Mouse (Mus musculus) B cell, adult (primary cell): ENCODE measurements around the gene Ankle1. TPM values are rescaled to one million over a fixed set of nuclear protein-coding genes. Genes with fewer than 3 reads are reported as not detected.

ENCODE experiments used
- total RNA-seq: library from RNA; stranded (reverse); gene quantifications from 4 replicates; pipeline ENCODE4 v1.2.4, GENCODE M21; 2023; ENCODE audit not compliant: inconsistent age

Ankle1 gene
- total RNA-seq = 0.51 to 1.4 TPM (median 0.61 TPM) in 4 replicates

DNA sequence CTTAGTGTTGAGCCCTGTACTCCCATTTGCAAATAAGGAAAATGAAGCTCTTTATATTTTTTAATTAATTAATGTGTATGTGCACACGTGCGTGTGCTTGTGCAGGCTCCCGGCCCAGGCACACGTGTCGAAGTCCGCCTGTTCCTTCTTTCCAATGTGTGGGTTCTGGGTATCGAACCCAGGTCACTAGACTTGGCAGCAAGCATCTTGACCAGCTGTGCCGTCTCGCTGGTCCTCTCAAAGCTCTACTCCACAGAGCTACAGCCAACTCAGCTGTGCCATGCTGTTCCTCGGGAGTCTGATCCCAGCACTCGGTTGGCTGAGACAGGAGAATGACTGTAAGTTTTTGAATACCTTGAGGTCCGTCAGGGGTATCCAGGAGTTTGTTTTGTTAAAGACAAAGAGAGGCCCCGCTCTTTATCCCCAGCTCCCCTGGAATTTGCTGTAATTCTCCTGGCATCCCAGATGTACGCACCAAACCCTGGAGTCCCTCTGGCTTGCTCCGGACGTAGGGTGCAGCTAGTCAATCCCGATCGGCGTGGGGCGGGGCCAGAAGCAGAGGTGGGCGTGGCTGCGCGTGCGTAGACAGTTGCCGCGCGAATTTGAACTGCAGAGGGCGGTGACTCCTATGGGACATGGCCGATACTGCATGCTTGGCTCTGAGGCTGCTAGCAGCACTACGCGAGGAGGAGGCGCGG, at the start of gene Ankle1:
Gene Ankle1 (plus strand): TSS at position 610 of the 698 bp plus-strand sequence.

DNA sequence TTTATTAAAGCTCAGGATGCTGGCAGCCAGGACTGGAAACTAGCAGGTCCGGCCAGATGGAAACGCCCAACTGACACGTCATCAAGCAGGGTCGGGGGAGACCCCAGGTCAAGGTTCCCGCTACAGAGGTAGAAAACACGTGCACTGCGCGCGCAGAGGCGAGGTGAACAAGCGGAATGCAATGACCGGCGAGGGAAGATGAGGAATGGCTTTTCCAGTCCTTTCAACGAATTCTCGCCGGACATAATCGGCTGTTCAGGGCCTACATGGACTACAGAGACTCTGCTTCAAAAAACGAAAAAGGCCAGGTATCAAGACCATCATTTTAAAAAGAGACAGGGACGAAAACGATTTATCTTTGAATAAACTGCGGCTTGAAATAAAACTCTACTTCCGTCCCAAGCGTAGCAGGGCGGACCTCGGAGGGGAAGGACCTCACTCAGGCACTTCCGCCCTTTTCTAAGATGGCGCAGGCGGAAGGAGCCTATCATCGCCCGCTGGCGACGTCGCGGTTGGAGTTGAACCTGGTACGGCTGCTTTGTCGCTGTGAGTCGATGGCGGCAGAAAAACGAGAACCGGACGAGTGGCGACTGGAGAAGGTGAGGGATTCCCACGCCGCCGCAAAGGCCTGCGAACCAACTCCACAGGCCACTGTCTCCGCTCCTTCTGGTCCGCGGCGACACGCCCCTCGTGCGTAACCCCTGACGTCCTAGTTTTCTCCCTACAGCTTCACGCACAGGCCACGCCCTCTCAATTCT, 38.9 kb upstream of the Ankle1 start, which contains the start of gene Use1:
Gene Use1 (plus strand): TSS at position 78 of the 758 bp plus-strand sequence.

DNA sequence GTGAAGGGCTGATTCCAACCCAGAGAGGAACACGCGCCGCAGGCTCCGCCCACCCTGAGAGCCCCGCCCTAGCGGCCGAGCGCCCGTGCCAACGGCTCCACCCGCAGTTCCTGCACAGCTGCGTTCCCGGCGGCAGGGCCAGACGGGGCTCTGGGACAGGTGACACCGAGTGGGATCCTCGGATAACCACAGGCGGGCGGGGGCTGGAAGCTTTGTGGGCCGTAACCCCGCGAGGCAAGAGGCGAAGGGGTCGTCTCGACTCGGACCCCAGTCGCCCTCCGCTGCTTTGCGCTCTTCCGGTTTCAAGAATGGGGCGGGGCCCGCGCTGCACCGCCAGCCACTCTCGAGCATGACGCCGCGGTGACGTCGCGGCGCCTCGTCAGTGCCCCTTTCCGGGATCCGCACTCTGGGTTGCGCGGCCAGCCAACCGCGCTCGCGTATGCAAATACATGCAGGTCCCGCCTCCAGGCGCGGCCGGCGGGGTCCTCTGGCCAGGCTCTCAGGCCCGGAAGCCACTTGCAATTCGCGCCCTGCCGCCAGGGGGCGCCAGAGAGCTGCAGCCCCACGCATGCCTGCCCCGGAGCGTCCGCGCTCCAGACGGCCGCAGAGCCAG, 34.5 kb upstream of the Ankle1 start, which contains the start of gene Ocel1:
Gene Ocel1 (plus strand): TSS at position 63 of the 613 bp plus-strand sequence.

DNA sequence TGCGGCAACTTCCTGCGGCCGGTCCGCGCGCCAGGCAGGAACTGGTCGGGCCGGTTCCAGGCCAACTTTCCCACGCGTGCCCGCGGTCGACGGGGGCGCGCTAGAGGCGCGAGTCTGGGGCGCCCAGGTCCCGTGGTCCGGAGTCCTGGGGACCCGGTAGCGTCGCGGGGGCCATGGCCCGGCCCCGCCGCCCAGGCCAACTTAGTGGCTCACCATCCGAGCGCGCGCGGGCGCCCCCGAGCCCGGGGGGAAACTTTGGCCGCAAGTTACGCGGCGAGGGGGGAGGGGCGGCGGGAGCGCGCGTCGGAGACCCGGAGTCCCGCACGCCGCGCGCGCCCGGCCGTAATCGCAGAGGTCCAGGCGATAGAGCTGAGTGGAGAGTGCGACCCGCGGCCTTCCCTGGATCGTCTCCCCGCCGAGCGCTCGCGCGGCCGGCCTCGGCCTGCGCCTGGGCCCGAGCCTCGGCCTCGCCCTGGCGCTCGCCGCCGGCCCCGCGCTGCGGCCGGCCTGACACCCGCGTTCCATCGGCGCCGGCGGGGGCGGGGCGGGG, 24.3 kb upstream of the Ankle1 start, which contains the start of gene Nr2f6:
Gene Nr2f6 (minus strand): TSS at position 540 of the 550 bp plus-strand sequence.

DNA sequence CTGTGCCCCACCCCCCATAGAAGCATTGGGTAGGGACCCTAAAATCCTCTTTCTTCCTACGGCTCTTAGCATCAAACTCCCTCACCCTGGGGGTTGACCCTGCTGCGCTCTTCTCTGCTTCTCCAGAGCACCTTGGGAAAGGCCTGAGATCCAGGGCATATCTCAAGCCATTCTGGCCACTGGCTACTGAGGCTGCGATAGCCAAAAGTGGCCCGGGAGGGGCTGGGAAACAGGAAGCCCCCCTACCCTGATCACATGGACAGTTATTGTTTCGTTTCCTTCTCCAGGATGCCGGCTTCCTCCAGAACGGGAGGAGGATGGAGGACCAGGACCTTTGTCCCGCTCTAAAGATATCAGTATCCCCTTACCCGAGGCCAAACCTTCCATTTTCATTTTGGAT, 10.2 kb upstream of the Ankle1 start, which contains the start of gene Ushbp1:
Gene Ushbp1 (minus strand): TSS at position 174 of the 400 bp plus-strand sequence.

DNA sequence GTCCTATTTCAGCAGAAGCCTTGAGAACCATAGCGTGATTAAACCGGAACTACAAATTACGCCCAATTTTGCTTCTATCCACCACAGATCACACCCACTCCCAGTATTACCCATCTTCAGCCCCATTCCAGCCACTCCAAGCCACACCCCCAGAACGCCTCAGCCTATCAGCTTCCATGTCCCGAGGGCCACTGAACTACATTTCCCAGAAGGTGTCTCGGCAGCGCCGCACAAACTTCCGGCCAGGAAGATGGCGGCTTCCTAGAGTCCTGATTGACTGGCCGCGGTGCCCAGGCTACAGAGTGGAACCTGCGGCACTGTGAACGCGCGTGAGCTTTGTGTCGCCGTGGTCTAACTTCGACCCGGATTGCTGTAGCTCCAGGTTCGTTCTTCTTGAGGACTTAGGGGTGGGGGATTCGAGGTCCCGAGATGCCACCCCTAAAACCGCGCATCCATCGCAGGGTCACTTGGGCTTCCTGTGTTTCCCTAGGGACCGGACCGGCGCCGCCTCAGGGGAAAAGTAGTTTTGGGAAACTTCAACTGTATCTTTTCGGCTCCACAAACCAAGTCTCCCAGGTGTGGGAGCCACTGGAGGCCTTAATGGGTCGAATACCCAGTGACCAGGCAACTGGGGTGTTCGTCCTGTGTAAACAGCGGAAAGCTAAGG, 9.0 kb upstream of the Ankle1 start, which contains the start of gene Babam1:
Gene Babam1 (plus strand): TSS at position 223 of the 667 bp plus-strand sequence.

Other genes with a start within 250 kb of the Ankle1 start
- 103 to 113 TPM (median 109 TPM) in 4 replicates for gene Myo9b, start 133.3 kb upstream of the Ankle1 start, total RNA-seq
- gene Haus8, start 133.1 kb upstream of the Ankle1 start, total RNA-seq = 19.6 to 34.0 TPM (median 26.1 TPM) in 4 replicates
- 265 to 295 TPM (median 283 TPM) in 4 replicates for gene Use1, start 39.2 kb upstream of the Ankle1 start, total RNA-seq
- 21.2 to 27.1 TPM (median 23.5 TPM) in 4 replicates for gene Ocel1, start 34.7 kb upstream of the Ankle1 start, total RNA-seq
- gene Nr2f6, start 24.1 kb upstream of the Ankle1 start, total RNA-seq = 10.3 to 12.4 TPM (median 11.7 TPM) in 4 replicates
- not detected in 4 replicates for gene Ushbp1, start 10.2 kb upstream of the Ankle1 start, total RNA-seq
- 93.2 to 107 TPM (median 93.8 TPM) in 4 replicates for gene Babam1, start 9.1 kb upstream of the Ankle1 start, total RNA-seq
- 11.1 to 13.1 TPM (median 12.5 TPM) in 4 replicates for gene Abhd8, start 57.6 kb downstream of the Ankle1 start, total RNA-seq
- gene Mrpl34, start 58.9 kb downstream of the Ankle1 start, total RNA-seq = 34.7 to 38.7 TPM (median 35.8 TPM) in 4 replicates
- 99.3 to 111 TPM (median 106 TPM) in 4 replicates for gene Dda1, start 63.2 kb downstream of the Ankle1 start, total RNA-seq
- 12.1 to 14.8 TPM (median 13.7 TPM) in 4 replicates for gene Ano8, start 80.0 kb downstream of the Ankle1 start, total RNA-seq
- 17.1 to 21.2 TPM (median 18.4 TPM) in 4 replicates for gene Gtpbp3, start 82.1 kb downstream of the Ankle1 start, total RNA-seq
- gene Plvap, start 105.7 kb downstream of the Ankle1 start, total RNA-seq = 0.45 TPM in 1 of 4 replicates, not detected in the others
- gene Ccdc194, start 119.7 kb downstream of the Ankle1 start, total RNA-seq = not detected in 4 replicates
- 23.8 to 37.9 TPM (median 34.7 TPM) in 4 replicates for gene Bst2, start 131.4 kb downstream of the Ankle1 start, total RNA-seq
- gene Mvb12a, start 136.9 kb downstream of the Ankle1 start, total RNA-seq = 36.5 to 54.6 TPM (median 44.8 TPM) in 4 replicates
- gene Tmem221, start 152.9 kb downstream of the Ankle1 start, total RNA-seq = 0.33 TPM in 1 of 4 replicates, not detected in the others
- gene Nxnl1, start 160.6 kb downstream of the Ankle1 start, total RNA-seq = not detected in 4 replicates
- gene Slc27a1, start 162.9 kb downstream of the Ankle1 start, total RNA-seq = 8.2 to 9.1 TPM (median 8.7 TPM) in 4 replicates
- 99.2 to 122 TPM (median 101 TPM) in 4 replicates for gene Pgls, start 186.2 kb downstream of the Ankle1 start, total RNA-seq
- 115 to 183 TPM (median 158 TPM) in 4 replicates for gene Fam129c, start 191.6 kb downstream of the Ankle1 start, total RNA-seq
- gene Colgalt1, start 205.0 kb downstream of the Ankle1 start, total RNA-seq = 104 to 126 TPM (median 116 TPM) in 4 replicates